Mouse (Mus musculus) MEL (cell line): Measurements from ENCODE around the gene Rnf186. TPM values are rescaled to one million over a fixed set of nuclear protein-coding genes. Genes with fewer than 3 reads are reported as not detected.
A peak's percentile ranks its signal among the peaks of the same experiment; 100 is the strongest.

Experiments
- DNase-seq: peaks from one replicate; pipeline ENCODE4 v3.0.0; 2011; ENCODE audit warnings: low read depth, low spot score
- H3K27ac ChIP-seq: 2 replicates; pipeline ENCODE4 v1.5.1; 2012; ENCODE audit warnings: low read depth, mild to moderate bottlenecking, control low read depth, low read length, moderate library complexity; ENCODE audit not compliant: control insufficient read depth
- H3K27me3 ChIP-seq, 2 experiments: fragments of 150-350 bp in 1 of 2; sonication (generic) in 1 of 2; 2 replicates each; pipeline ENCODE4 v1.6.1; 2012; ENCODE audit warnings: low read length in 2 of 2, mild to moderate bottlenecking in 2 of 2, improper control_type of control experiment in 1 of 2, moderate library complexity in 1 of 2; ENCODE audit not compliant: insufficient read depth in 2 of 2, control insufficient read depth in 1 of 2
- H3K36me3 ChIP-seq, 2 experiments: 2 replicates each; pipeline ENCODE4 v1.6.1; 2012 to 2014; ENCODE audit warnings: low read length in 2 of 2, improper control_type of control experiment in 1 of 2, inconsistent platforms in 1 of 2, mild to moderate bottlenecking in 1 of 2; ENCODE audit not compliant: insufficient read depth in 2 of 2, control insufficient read depth in 1 of 2
- H3K4me1 ChIP-seq, 2 experiments: fragments of 150-350 bp in 1 of 2; sonication (generic) in 1 of 2; 2 replicates each; pipeline ENCODE4 v1.6.1; 2012; ENCODE audit warnings: low read length in 2 of 2, improper control_type of control experiment in 1 of 2, mild to moderate bottlenecking in 1 of 2; ENCODE audit not compliant: insufficient read depth in 2 of 2, control insufficient read depth in 1 of 2
- H3K4me3 ChIP-seq, 2 experiments: fragments of 150-350 bp in 1 of 2; sonication (generic) in 1 of 2; 2 replicates each; pipeline ENCODE4 v1.5.1; 2012; ENCODE audit warnings: low read depth in 2 of 2, low read length in 2 of 2, mild to moderate bottlenecking in 2 of 2, moderate library complexity in 2 of 2, control low read depth in 1 of 2, improper control_type of control experiment in 1 of 2; ENCODE audit not compliant: control insufficient read depth in 1 of 2, insufficient read depth in 1 of 2
- H3K79me2 ChIP-seq: 2 replicates; pipeline ENCODE4 v1.6.1; 2012; ENCODE audit warnings: mild to moderate bottlenecking, low read length, moderate library complexity; ENCODE audit not compliant: control insufficient read depth, poor library complexity, insufficient read depth
- H3K9ac ChIP-seq: 2 replicates; pipeline ENCODE4 v1.6.1; 2012; ENCODE audit warnings: low read depth, mild to moderate bottlenecking, control low read depth, low read length, moderate library complexity; ENCODE audit not compliant: control insufficient read depth, poor library complexity, severe bottlenecking
- H3K9me3 ChIP-seq: fragments of 150-350 bp; sonication (generic); replicated peaks from 2 replicates; pipeline ENCODE4 v1.6.1; 2012; ENCODE audit warnings: mild to moderate bottlenecking, low read length, improper control_type of control experiment, moderate library complexity; ENCODE audit not compliant: insufficient read depth
- BHLHE40 ChIP-seq: IDR thresholded peaks from 2 replicates; pipeline ENCODE4 v1.6.1; 2012; ENCODE audit warnings: low read depth, mild to moderate bottlenecking, inconsistent platforms, low read length, improper control_type of control experiment, borderline replicate concordance
- CHD1 ChIP-seq: IDR thresholded peaks from 2 replicates; pipeline ENCODE4 v1.6.1; 2012; ENCODE audit warnings: low read depth, mild to moderate bottlenecking, inconsistent platforms, low read length, improper control_type of control experiment
- E2F4 ChIP-seq: IDR thresholded peaks from 2 replicates; pipeline ENCODE4 v1.6.1; 2011; ENCODE audit warnings: low read depth, low read length, improper control_type of control experiment, borderline replicate concordance
- EP300 ChIP-seq, 2 experiments: IDR thresholded peaks; 2 replicates each; pipeline ENCODE4 v1.6.1; 2011; ENCODE audit warnings: improper control_type of control experiment in 2 of 2, low read length in 2 of 2, low read depth in 1 of 2, mild to moderate bottlenecking in 1 of 2
- GABPA ChIP-seq: IDR thresholded peaks from 2 replicates; pipeline ENCODE4 v1.6.1; 2012; ENCODE audit warnings: low read depth, mild to moderate bottlenecking, inconsistent platforms, low read length, improper control_type of control experiment, moderate library complexity
- GATA1 ChIP-seq: IDR thresholded peaks from 2 replicates; pipeline ENCODE4 v1.6.1; 2011; ENCODE audit warnings: low read depth, low read length, improper control_type of control experiment
- JUND ChIP-seq: IDR thresholded peaks from 2 replicates; pipeline ENCODE4 v1.6.1; 2011; ENCODE audit warnings: low read depth, mild to moderate bottlenecking, improper control_type of control experiment, low read length
- MAFK ChIP-seq: IDR thresholded peaks from 2 replicates; pipeline ENCODE4 v1.6.1; 2011; ENCODE audit warnings: low read depth, mild to moderate bottlenecking, low read length, improper control_type of control experiment, borderline replicate concordance
- MYC ChIP-seq: IDR thresholded peaks from 2 replicates; pipeline ENCODE4 v1.6.1; 2011; ENCODE audit warnings: low read depth, mild to moderate bottlenecking, low read length, improper control_type of control experiment, moderate library complexity
- NELFE ChIP-seq: IDR thresholded peaks from 2 replicates; pipeline ENCODE4 v1.6.1; 2011; ENCODE audit warnings: low read depth, low read length, improper control_type of control experiment
- POLR2AphosphoS5 ChIP-seq: IDR thresholded peaks from 2 replicates; pipeline ENCODE4 v1.6.1; 2012; ENCODE audit warnings: low read depth, borderline replicate concordance, mild to moderate bottlenecking, inconsistent platforms, low read length, moderate library complexity, mixed read lengths
- RAD21 ChIP-seq: IDR thresholded peaks from 2 replicates; pipeline ENCODE4 v1.6.1; 2011; ENCODE audit warnings: mild to moderate bottlenecking, low read depth, low read length, improper control_type of control experiment
- SIN3A ChIP-seq: IDR thresholded peaks from 2 replicates; pipeline ENCODE4 v1.6.1; 2012; ENCODE audit warnings: low read length, improper control_type of control experiment, inconsistent platforms
- TAL1 ChIP-seq: IDR thresholded peaks from 2 replicates; pipeline ENCODE4 v1.6.1; 2012; ENCODE audit warnings: mild to moderate bottlenecking, inconsistent platforms, low read length, moderate library complexity, mixed read lengths
- TCF12 ChIP-seq: IDR thresholded peaks from 2 replicates; pipeline ENCODE4 v1.6.1; 2014; ENCODE audit warnings: low read depth, mild to moderate bottlenecking, inconsistent platforms, low read length, improper control_type of control experiment, moderate library complexity
- USF1 ChIP-seq: IDR thresholded peaks from 2 replicates; pipeline ENCODE4 v1.6.1; 2014; ENCODE audit warnings: low read depth, mild to moderate bottlenecking, inconsistent platforms, low read length, improper control_type of control experiment, moderate library complexity
- ZC3H11A ChIP-seq: IDR thresholded peaks from 2 replicates; pipeline ENCODE4 v1.6.1; 2012; ENCODE audit warnings: low read depth, mild to moderate bottlenecking, inconsistent platforms, low read length, improper control_type of control experiment
- ZKSCAN1 ChIP-seq: IDR thresholded peaks from 2 replicates; pipeline ENCODE4 v1.6.1; 2012; ENCODE audit warnings: low read depth, mild to moderate bottlenecking, inconsistent platforms, low read length, improper control_type of control experiment, moderate library complexity
- ZNF384 ChIP-seq: IDR thresholded peaks from 2 replicates; pipeline ENCODE4 v1.6.1; 2012; ENCODE audit warnings: low read depth, mild to moderate bottlenecking, inconsistent platforms, low read length, improper control_type of control experiment
- polyA plus RNA-seq, 2 experiments: library from polyadenylated mRNA; stranded (reverse) in 1 of 2; unstranded in 1 of 2; fragments of >175 nt in 1 of 2; fragments of >200 nt in 1 of 2; gene quantifications; 2 replicates each; pipeline versions ENCODE4 v1.2.1 to v1.2.4; 2012; ENCODE audit warnings: low replicate concordance in 2 of 2, low read depth in 1 of 2; ENCODE audit not compliant: insufficient read length in 2 of 2, insufficient read depth in 1 of 2, missing spikeins in 1 of 2
- total RNA-seq: library from RNA; depleted of rRNA; stranded (reverse); fragments of 300-350 nt; gene quantifications from 2 replicates; pipeline ENCODE4 v1.2.3, GENCODE M21; 2012

Gene Rnf186
- total and polyA plus RNA-seq, 3 experiments: 0.19 to 0.61 TPM; not detected in 1

DNA sequence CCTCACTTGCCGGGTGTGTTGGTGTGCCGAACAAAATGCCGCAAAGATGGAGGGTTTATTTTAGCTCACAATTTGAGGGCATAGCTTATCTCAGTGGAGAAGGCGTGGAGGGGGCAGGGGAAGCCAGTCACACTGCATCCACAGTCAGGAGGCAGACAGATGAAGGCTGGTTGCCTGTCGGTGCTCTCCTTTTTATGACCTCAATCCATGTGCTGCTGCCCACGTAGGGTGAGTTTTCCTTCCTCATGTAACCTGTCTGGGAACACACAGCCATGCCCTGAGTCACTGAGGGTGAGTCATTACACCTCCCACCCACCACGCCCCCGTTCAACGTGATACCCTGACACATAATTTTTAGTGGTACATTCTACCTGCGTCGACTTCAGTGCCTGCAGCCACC, 31.7 kb downstream of the Rnf186 start:
- DNase-seq: no peak
- H3K4me1 ChIP-seq: no peaks in the 10 kb centered on the region
- H3K27me3 ChIP-seq: no peaks in the 10 kb centered on the region
- no peaks in the 10 kb centered on the region for H3K79me2 ChIP-seq
- no peak overlapping the region for H3K27ac ChIP-seq
- no peak for TF ChIP-seq GATA1
- no peak for TF ChIP-seq MYC
- TF ChIP-seq NELFE: no peak
- no peak for TF ChIP-seq ZNF384
- no peak for TF ChIP-seq TAL1
- no peak for TF ChIP-seq SIN3A
- no peak for TF ChIP-seq JUND
- no peak for TF ChIP-seq E2F4
- no peak for TF ChIP-seq RAD21
- no peak for TF ChIP-seq ZKSCAN1
- TF ChIP-seq GABPA: no peak
- TF ChIP-seq CHD1: no peak
- TF ChIP-seq MAFK: no peak
- TF ChIP-seq POLR2AphosphoS5: no peak
- no peak for TF ChIP-seq EP300 (IDR thresholded peaks at IDR 0.05; ENCODE audit: low read depth in 1 of 2, low read length in 2 of 2)
- no peak for TF ChIP-seq ZC3H11A
- TF ChIP-seq BHLHE40: no peak
- no peak for TF ChIP-seq TCF12
- TF ChIP-seq, all 39 proteins: peak for 0
- Histone ChIP-seq H3K9me3 (no peaks in the 10 kb centered on the region), H3K36me3 (peaks cover 0 to 3% of the 10 kb centered on the region in 2 experiments; a peak in 2 of 4 replicates), H3K4me3 (no peak overlapping the region), H3K9ac (no peak overlapping the region)

DNA sequence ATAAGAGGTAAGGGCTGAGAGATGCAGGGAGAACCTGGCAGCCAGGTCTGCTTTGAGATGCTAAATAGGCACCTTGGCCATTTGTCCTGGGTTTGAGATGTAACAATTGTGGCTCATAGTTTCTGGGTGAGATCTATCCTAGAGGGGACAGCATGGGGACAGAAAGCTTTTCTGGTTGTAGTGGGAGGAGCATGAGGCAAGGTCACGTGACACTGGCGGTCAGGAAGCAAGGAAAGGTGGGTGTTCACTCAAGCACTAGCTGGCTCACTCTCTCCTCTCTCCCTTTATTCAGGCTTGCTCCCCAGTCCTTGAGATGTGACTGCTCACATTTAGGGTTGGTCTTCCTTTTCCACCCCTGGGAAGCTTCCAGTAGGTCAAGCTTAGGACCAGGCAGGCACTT, 34.1 kb downstream of the Rnf186 start:
- Histone ChIP-seq H3K9ac (no peak overlapping the region), H3K4me1 (no peaks in the 10 kb centered on the region), H3K27ac (no peak overlapping the region), H3K79me2 (no peaks in the 10 kb centered on the region), H3K36me3 (peaks cover 0 to 3% of the 10 kb centered on the region in 2 experiments; a peak in 2 of 4 replicates), H3K27me3 (no peaks in the 10 kb centered on the region), H3K4me3 (no peak overlapping the region), H3K9me3 (no peaks in the 10 kb centered on the region)
- DNase-seq: no peak
- TF ChIP-seq GATA1 (no peak), USF1 (0 out of 2 replicates have a peak, but pooled peaks have one; percentile 16)
